Comparison of ENCODE assay signal across 14 mouse cellular contexts in the genomic region with DNA sequence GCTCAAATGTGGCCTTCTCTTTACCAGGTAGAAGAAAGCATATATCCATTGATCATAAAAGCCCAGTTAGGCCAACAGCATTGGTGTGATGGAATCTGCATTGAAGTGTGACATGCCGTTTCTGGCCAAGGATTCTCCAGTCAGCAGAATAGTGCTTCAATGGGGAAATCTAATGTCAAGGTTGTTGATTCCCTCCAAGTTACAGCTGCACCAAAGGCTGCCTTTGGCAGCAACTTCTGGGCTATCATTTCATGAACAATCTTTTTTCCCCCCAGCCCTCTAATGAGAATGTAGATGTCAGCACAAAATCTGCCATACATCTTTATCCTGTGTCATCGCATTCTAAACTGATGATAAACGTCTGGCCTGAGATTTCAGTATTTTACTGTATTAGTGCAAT.
DNase-seq lines count a peak whose midpoint lies in the region.
"Had no signal": no experiment of that assay in that cellular context is flagged by ENCODE, and none has a peak within 500 bp of the region (broad histone marks: within the 10 kb centered on the region; RNA-seq: fewer than 3 reads in every experiment).

No protein-coding gene starts in this region.

- DNase-seq in adrenal gland, adult (ENCODE audit: inconsistent age in 2 of 2, low spot score in 1 of 2): peak; percentile 44 to 79
- no peak for DNase-seq in adrenal gland, postnatal 4 days (ENCODE audit: low spot score in 2 of 2)
- DNase-seq in adrenal gland, adult 8-10 months: peak; percentile 28
- DNase-seq in adrenal gland, adult 18-20 months (ENCODE audit: low spot score in 2 of 2): no peak
- peak; percentile 31 to 35 for DNase-seq in adrenal gland, postnatal 36 days
- DNase-seq in thymus, postnatal 10 days (ENCODE audit: low spot score in 2 of 2): no peak
- DNase-seq: B cell, adult 2 months; cerebellum, adult 11 months; cerebellum, adult 18-20 months; cerebellum, adult 8-10 months; cerebellum, adult 9-11 months; cerebellum, postnatal 14 days; cerebellum, postnatal 36 days; embryo, embryonic 11 days had no signal

Comparison
In these comparisons a context has a peak if more than half of its experiments do, and no peak if none do; other contexts are left out.
1. DNase-seq: peak in adrenal gland, adult (2 of 2), adrenal gland, adult 8-10 months (single experiment) and adrenal gland, postnatal 36 days (2 of 2); none in adrenal gland, postnatal 4 days (0 of 2), adrenal gland, adult 18-20 months (0 of 2) and thymus, postnatal 10 days (0 of 2).